Mouse (Mus musculus): Measurements from ENCODE around the gene Trub1.

DNA sequence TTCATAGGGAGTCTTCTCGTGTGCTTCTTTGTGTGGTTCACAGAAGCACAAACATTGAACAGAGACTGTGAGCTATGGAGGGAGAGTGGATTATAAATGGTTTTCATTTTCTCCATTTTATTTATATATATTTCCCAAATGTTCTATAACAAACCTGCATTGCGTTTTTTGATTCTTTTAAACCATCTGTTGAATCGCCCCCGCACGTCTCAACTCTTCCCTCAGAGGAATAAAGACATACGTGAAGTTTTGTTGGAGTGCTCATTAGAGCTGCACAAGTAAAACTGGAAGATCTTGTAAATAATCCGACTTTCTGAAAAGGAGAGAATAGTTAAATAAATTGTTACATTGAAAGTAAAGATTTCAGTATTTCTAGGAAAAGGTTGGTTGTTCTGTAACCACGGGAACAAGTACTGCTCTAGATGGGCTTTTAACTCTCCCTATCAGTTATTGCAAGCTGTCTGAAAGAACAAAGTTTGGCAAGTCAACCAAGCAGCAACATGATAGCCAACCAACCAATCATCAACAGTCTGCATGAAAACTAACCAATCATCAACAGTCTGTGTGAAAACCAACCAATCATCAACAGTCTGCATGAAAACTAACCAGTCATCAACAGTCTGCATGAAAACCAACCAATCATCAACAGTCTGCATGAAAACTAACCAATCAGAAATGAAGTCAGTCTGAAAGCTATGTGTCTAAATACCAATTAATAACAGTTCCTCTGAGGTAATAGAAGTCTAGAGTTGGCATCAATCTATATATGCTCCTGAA is 37.5 kb upstream of the Trub1 start:
- no peak for TF ChIP-seq POLR2A (IDR thresholded peaks at IDR 0.05; ENCODE audit: extremely low read depth, insufficient read depth, low read length)
- TF ChIP-seq CTCF (IDR thresholded peaks at IDR 0.05; ENCODE audit: extremely low read depth, insufficient read depth, low read length) = no peak

Data from cortical plate, adult 2 months (tissue).